Mouse (Mus musculus) kidney, postnatal 0 days (tissue): ENCODE measurements around the gene Scyl1. TPM values are rescaled to one million over a fixed set of nuclear protein-coding genes. Genes with fewer than 3 reads are reported as not detected.

Experiments
- ATAC-seq: fragments of 200-750 bp; cut with Nextera tagmentation; replicated peaks from 2 replicates; pipeline ENCODE4 v1.8.0; 2017; ENCODE audit warnings: low read depth, moderate number of reproducible peaks, moderate TSS enrichment, moderate library complexity; ENCODE audit not compliant: low FRiP score
- DNase-seq: peaks from one replicate; pipeline ENCODE4 v3.0.0-alpha.2; 2016; ENCODE audit warnings: low spot score
- H3K27ac ChIP-seq: fragments of 300-500 bp; sonication (generic); 2 replicates; pipeline ENCODE4 v1.5.1; 2014; ENCODE audit warnings: mild to moderate bottlenecking
- H3K27me3 ChIP-seq: fragments of 300-500 bp; sonication (generic); 2 replicates; pipeline ENCODE4 v1.6.1; 2014; ENCODE audit warnings: low read length, mixed read lengths; ENCODE audit not compliant: insufficient read depth
- H3K36me3 ChIP-seq: fragments of 300-500 bp; sonication (generic); 2 replicates; pipeline ENCODE4 v1.6.1; 2014; ENCODE audit warnings: low read length, mixed read lengths; ENCODE audit not compliant: insufficient read depth
- H3K4me1 ChIP-seq: fragments of 300-500 bp; sonication (generic); replicated peaks from 2 replicates; pipeline ENCODE4 v1.6.1; 2014; ENCODE audit warnings: antibody characterized with exemption, low read length, mixed read lengths; ENCODE audit not compliant: insufficient read depth
- H3K4me2 ChIP-seq: fragments of 300-500 bp; sonication (generic); 2 replicates; pipeline ENCODE4 v1.6.1; 2014; ENCODE audit warnings: mild to moderate bottlenecking, low read length, moderate library complexity, mixed read lengths
- H3K4me3 ChIP-seq: fragments of 300-500 bp; sonication (generic); replicated peaks from 2 replicates; pipeline ENCODE4 v1.5.1; 2014; ENCODE audit warnings: low read depth, low read length
- H3K9ac ChIP-seq: fragments of 300-500 bp; sonication (generic); 2 replicates; pipeline ENCODE4 v1.6.1; 2014; ENCODE audit warnings: low read depth, low read length
- H3K9me3 ChIP-seq: fragments of 300-500 bp; sonication (generic); replicated peaks from 2 replicates; pipeline ENCODE4 v1.6.1; 2016; ENCODE audit warnings: low read length, inconsistent platforms, mixed read lengths
- CTCF ChIP-seq: IDR thresholded peaks from 2 replicates; pipeline ENCODE4 v1.5.1; 2016; ENCODE audit warnings: antibody characterized with exemption, low read depth, mild to moderate bottlenecking, moderate library complexity
- WGBS: fragments of 180-500 bp; shearing (Covaris S2); extraction: QIAGEN DNeasy Blood & Tissue Kit; methylation state at CpG from one replicate; pipeline ENCODE4 v1.1.7; 2014; 5-methylcytosine and 5-hydroxymethylcytosine counted together
- polyA plus RNA-seq: library from polyadenylated mRNA; unstranded; fragments of >200 nt; fragmentation: Nextera tagmentation; extraction: Ambion mirVana; gene quantifications from 2 replicates; pipeline ENCODE4 v1.2.1, GENCODE M21; 2015

Scyl1 gene
- polyA plus RNA-seq = 63.5 and 65.1 TPM in 2 replicates

DNA sequence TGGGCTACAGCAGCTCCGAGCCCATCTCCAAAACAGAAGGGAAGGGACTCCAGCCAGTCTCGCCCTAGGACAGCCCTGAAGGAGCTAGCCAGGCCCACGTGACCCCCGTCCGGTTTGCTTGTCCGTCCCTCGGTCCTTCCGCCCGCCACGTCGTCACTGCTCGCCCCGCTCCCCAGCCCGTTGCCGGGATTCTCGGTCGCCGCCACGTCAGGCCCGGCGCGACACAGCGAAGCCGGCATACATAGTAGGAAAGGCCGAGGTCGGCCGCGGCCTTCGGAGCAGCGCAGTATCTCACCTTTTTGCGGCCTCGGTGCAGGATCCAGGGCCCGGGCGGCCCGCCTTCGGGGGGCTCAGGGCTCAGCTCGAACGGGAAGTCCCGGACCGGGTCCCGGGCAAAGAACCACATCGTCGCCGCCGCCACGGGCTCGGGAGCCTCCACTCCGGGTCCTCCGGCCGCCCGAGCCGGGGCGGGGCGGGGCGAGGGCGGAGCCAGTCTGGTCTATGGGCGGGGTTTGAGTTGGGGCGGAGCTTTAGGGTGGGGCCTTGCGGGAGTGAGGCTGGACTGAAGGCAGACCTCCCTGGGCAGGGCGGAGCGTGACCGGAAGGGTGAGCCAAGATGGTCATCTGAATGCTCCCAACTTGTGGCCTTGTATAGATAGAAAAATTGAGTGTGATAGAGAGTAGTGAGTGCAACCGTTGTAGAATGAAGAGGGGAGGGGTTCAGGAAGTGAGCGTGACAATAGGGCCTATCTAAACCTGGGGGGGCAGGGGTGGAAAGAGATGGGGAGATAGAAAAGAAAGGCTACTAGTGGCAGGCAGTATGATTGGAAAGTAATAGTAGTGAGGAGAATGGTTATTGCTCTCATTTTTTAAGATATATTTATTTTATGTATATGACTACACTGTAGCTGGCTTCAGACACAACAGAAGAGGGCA lies at the start of gene Scyl1:
Gene Scyl1, minus strand, starts transcription at position 495 of the 936 bp plus-strand sequence.
- peak; percentile 94 for ATAC-seq
- H3K27me3 ChIP-seq = no peaks in the 10 kb centered on the region

GRCm38 (mm10) chr19:5819549-5819948 lies 48.3 kb upstream of the Scyl1 start:
- WGBS = 44% methylated on average over 12 of the region's 12 CpGs
- no peak overlapping the region for H3K4me3 ChIP-seq
- no peak overlapping the region for H3K9ac ChIP-seq
- H3K36me3 ChIP-seq = no peaks in the 10 kb centered on the region
- 0 out of 2 replicates have a peak, but pooled peaks have one; percentile 8 for ATAC-seq
- no peak overlapping the region for H3K4me2 ChIP-seq
- peak overlapping the region; percentile 93 for H3K27ac ChIP-seq
- peaks cover 40% of the 10 kb centered on the region for H3K4me1 ChIP-seq
- no peaks in the 10 kb centered on the region for H3K9me3 ChIP-seq
- H3K27me3 ChIP-seq = no peaks in the 10 kb centered on the region
- TF ChIP-seq CTCF = peak; percentile 62; the same call in 1 of the 2 replicates
- peak; percentile 77 for DNase-seq

More for the DNA sequence above, at the start of gene Scyl1:
- Histone ChIP-seq H3K9me3 (no peaks in the 10 kb centered on the region), H3K27ac (peak within 1 kb of the TSS; percentile 83), H3K4me1 (peaks cover 9% of the 10 kb centered on the region), H3K36me3 (peaks cover 21% of the 10 kb centered on the region), H3K4me3 (peak within 1 kb of the TSS; percentile 65), H3K4me2 (peak within 1 kb of the TSS; percentile 85), H3K9ac (peak within 1 kb of the TSS; percentile 74)
- TF ChIP-seq CTCF = no peak
- 1% methylated on average over 64 of the region's 64 CpGs for WGBS
- peak; percentile 95 for DNase-seq

DNA sequence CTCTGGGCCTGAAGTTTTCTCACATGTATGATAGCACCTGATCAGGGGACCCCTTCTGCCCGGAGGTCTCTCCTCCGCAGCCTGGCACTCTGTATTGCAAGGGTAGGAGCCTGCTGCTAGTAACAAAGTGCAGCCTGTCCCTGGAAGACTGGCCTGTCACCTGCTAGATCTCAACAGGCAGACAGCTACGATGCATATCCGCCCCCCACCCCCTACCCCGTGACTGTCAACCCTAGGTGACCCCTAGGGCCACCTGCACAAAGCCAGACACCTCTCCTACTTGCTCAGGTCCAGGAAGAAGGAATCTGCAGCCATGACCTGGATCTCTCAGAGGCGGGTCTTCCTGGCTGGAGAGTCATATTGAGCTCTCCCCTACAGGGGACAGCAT lies 47.4 kb upstream of the Scyl1 start:
- no peak for ATAC-seq
- Histone ChIP-seq H3K4me3 (no peak overlapping the region), H3K27me3 (no peaks in the 10 kb centered on the region), H3K9ac (no peak overlapping the region), H3K4me1 (peaks cover 32% of the 10 kb centered on the region), H3K27ac (peak overlapping the region; percentile 93), H3K36me3 (no peaks in the 10 kb centered on the region), H3K9me3 (no peaks in the 10 kb centered on the region), H3K4me2 (peak overlapping the region; percentile 55; the same call in 1 of the 2 replicates)
- TF ChIP-seq CTCF = no peak
- no peak for DNase-seq
- 71% methylated on average over 6 of the region's 6 CpGs for WGBS

DNA sequence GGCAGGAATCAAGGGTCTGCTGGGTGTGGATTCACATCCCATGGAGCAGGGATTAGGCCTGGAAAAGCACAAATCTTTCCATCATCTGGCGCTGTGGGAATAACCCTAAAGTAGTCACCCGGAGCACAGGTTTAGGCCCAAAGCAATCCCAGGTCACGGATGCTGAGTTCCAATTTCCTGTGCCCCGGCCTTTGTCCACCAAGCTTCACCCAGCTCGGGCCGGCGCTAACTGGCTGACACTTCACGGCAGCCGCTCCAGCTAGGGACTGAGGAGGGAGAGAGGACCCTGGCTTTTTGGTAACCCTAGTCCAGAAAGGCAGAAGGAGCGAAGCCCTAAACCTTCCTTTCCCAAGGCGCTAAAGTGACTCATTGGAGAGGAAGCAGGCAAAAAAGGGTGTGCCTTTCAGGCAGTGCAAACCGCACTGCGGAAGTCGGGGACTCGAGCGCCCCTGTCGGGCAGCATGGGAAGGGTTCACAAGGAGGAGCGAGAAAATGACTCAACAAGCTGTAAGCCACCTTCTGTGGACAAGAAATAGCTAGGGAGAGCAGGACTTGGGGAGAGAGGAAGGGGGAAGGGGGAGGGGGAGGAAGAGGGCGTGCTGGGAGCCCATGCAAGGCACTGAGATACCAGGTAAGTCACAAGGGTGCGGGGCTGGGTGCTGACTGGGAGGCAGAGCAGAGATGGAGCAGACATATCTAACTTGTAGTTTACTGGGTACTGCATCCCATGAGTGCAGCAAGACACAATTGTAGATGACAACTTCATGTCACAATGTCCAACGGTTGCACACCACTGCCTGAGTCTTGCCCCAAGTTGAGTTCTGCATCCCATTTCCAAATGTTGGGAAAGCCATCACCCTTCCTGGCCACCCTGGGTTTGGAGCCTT lies 46.7 kb upstream of the Scyl1 start:
- no peaks in the 10 kb centered on the region for H3K27me3 ChIP-seq
- H3K9ac ChIP-seq = peak overlapping the region; percentile 50; the same call in 1 of the 2 replicates
- H3K36me3 ChIP-seq = no peaks in the 10 kb centered on the region
- peak; percentile 47 for ATAC-seq
- H3K27ac ChIP-seq = peak overlapping the region; percentile 93
- H3K4me3 ChIP-seq = peak overlapping the region; percentile 16; the same call in 1 of the 2 replicates
- H3K4me1 ChIP-seq = peaks cover 27% of the 10 kb centered on the region
- TF ChIP-seq CTCF = peak; percentile 90
- WGBS = 11% methylated on average over 21 of the region's 21 CpGs
- H3K4me2 ChIP-seq = peak overlapping the region; percentile 55
- no peaks in the 10 kb centered on the region for H3K9me3 ChIP-seq
- peak; percentile 97 for DNase-seq

- H3K9me3 ChIP-seq = no peaks in the 10 kb centered on the region
- H3K27me3 ChIP-seq = no peaks in the 10 kb centered on the region
- WGBS = 64% methylated on average over 4 of the region's 4 CpGs
- DNase-seq = peak; percentile 59
- H3K27ac ChIP-seq = peak overlapping the region; percentile 88
- TF ChIP-seq CTCF = no peak
- H3K4me3 ChIP-seq = no peak overlapping the region
- H3K4me1 ChIP-seq = peaks cover 45% of the 10 kb centered on the region
- H3K4me2 ChIP-seq = no peak overlapping the region
- no peaks in the 10 kb centered on the region for H3K36me3 ChIP-seq
- ATAC-seq = peak; percentile 76
- H3K9ac ChIP-seq = no peak overlapping the region
These were observed 44.7 kb upstream of the Scyl1 start for GRCm38 (mm10) chr19:5815928-5816327.

GRCm38 (mm10) chr19:5815010-5815409 lies 43.8 kb upstream of the Scyl1 start:
- no peak for TF ChIP-seq CTCF
- WGBS = 69% methylated on average over 7 of the region's 7 CpGs
- no peaks in the 10 kb centered on the region for H3K27me3 ChIP-seq
- peaks cover 54% of the 10 kb centered on the region for H3K4me1 ChIP-seq
- H3K9me3 ChIP-seq = no peaks in the 10 kb centered on the region
- no peak overlapping the region for H3K4me2 ChIP-seq
- no peak overlapping the region for H3K4me3 ChIP-seq
- H3K27ac ChIP-seq = peak overlapping the region; percentile 88; the same call in 1 of the 2 replicates
- H3K36me3 ChIP-seq = no peaks in the 10 kb centered on the region
- H3K9ac ChIP-seq = no peak overlapping the region
- ATAC-seq (no peak), DNase-seq (no peak)
